Mouse (Mus musculus) small intestine, adult 2 months (tissue): ENCODE data around the gene Suclg2.

Experiments
- CTCF ChIP-seq: fragments of 200-500 bp; IDR thresholded peaks from 2 replicates; pipeline ENCODE4 v1.5.1; 2012; ENCODE audit warnings: low read depth, mild to moderate bottlenecking, control low read depth, inconsistent platforms, low read length, moderate library complexity, mixed read lengths; ENCODE audit not compliant: insufficient replicate concordance, insufficient read length; ENCODE audit errors: extremely low read depth
- POLR2A ChIP-seq: fragments of 200-500 bp; IDR thresholded peaks from 2 replicates; pipeline ENCODE4 v1.6.1; 2012; ENCODE audit warnings: low read depth, mild to moderate bottlenecking, control low read depth, inconsistent platforms, low read length, moderate library complexity

- TF ChIP-seq POLR2A (no peak), CTCF (no peak)
Measured at GRCm38 (mm10) chr6:95704626-95705025, 14.0 kb downstream of the Suclg2 start.
